Mouse (Mus musculus): ENCODE data around the gene Pear1. TPM values are rescaled to one million over a fixed set of nuclear protein-coding genes. Genes with fewer than 3 reads are reported as not detected.

Pear1 gene
- polyA plus RNA-seq, 1 experiment from 2014 or later = 6.9 TPM

DNA sequence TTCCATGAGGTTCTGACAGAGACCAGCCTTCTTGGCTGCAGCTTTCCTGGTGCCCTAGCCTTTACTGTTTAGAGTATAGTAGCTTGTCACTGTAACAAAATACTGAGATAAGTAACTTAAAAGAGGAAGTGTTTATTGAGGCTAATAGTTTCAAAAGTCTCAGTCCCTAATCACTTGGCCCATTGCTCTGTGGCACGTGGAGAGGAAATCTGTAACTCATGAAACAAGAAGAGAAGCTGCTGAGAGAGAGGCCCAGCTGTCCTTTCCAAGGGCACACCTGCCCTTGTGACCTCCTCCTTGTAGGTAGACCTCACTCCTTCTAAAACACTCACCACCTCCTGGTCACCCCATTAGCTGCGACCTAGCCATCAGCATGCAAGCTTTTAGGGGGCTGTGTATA is 105.6 kb downstream of the Pear1 start:
- H3K36me3 ChIP-seq (ENCODE audit: control insufficient read depth, insufficient read depth, low read length) = peaks cover 97% of the 10 kb centered on the region
- H3K4me2 ChIP-seq (ENCODE audit: low read length) = no peak overlapping the region
- no peak overlapping the region for H3K4me3 ChIP-seq (replicated peaks; ENCODE audit: low read depth, low read length)

More for the DNA sequence above, 105.6 kb downstream of the Pear1 start:
- H3K4me1 ChIP-seq (ENCODE audit: control insufficient read depth, insufficient read depth, low read length) = no peaks in the 10 kb centered on the region
- no peaks in the 10 kb centered on the region for H3K27me3 ChIP-seq (ENCODE audit: control insufficient read depth, insufficient read depth, low read length)
- no peak overlapping the region for H3K9ac ChIP-seq (replicated peaks; ENCODE audit: low read length)
- H3K9me3 ChIP-seq (ENCODE audit: control insufficient read depth, low read length) = no peaks in the 10 kb centered on the region
- WGBS = 91% methylated on average over 2 of the region's 2 CpGs
- no peak for ATAC-seq (ENCODE audit: low FRiP score, low TSS enrichment)
- DNase-seq = no peak
- H3K27ac ChIP-seq (replicated peaks; ENCODE audit: low read depth, low read length) = no peak overlapping the region

Other genes starting within 250 kb of the Pear1 start
- gene Arhgef11, start 206.7 kb downstream of the Pear1 start, polyA plus RNA-seq (2014; fragmentation: Nextera tagmentation; extraction: Ambion mirVana) = 22.8 and 30.6 TPM in 2 replicates
- 0.49 and 0.50 TPM in 2 replicates for gene Lrrc71, start 75.7 kb downstream of the Pear1 start, polyA plus RNA-seq (2014; fragmentation: Nextera tagmentation; extraction: Ambion mirVana)
- gene Ntrk1, start 29.1 kb downstream of the Pear1 start, polyA plus RNA-seq (2014; fragmentation: Nextera tagmentation; extraction: Ambion mirVana) = 1.2 and 1.7 TPM in 2 replicates
- gene Insrr, start 27.4 kb downstream of the Pear1 start, polyA plus RNA-seq (2014; fragmentation: Nextera tagmentation; extraction: Ambion mirVana) = 0.13 and 0.97 TPM in 2 replicates
- 0.05 TPM in 1 of 2 replicates, not detected in the other for gene Sh2d2a, start 22.4 kb upstream of the Pear1 start, polyA plus RNA-seq (2014; fragmentation: Nextera tagmentation; extraction: Ambion mirVana)
- gene Prcc, start 61.3 kb upstream of the Pear1 start, polyA plus RNA-seq (2014; fragmentation: Nextera tagmentation; extraction: Ambion mirVana) = 17.4 and 22.5 TPM in 2 replicates
- 157 and 185 TPM in 2 replicates for gene Hdgf, start 82.0 kb upstream of the Pear1 start, polyA plus RNA-seq (2014; fragmentation: Nextera tagmentation; extraction: Ambion mirVana)
- gene Mrpl24, start 95.2 kb upstream of the Pear1 start, polyA plus RNA-seq (2014; fragmentation: Nextera tagmentation; extraction: Ambion mirVana) = 55.8 and 56.3 TPM in 2 replicates
- 19.1 and 23.2 TPM in 2 replicates for gene Isg20l2, start 106.0 kb upstream of the Pear1 start, polyA plus RNA-seq (2014; fragmentation: Nextera tagmentation; extraction: Ambion mirVana)
- 19.1 and 21.7 TPM in 2 replicates for gene Rrnad1, start 106.4 kb upstream of the Pear1 start, polyA plus RNA-seq (2014; fragmentation: Nextera tagmentation; extraction: Ambion mirVana)
- 28.3 and 42.4 TPM in 2 replicates for gene Crabp2, start 124.4 kb upstream of the Pear1 start, polyA plus RNA-seq (2014; fragmentation: Nextera tagmentation; extraction: Ambion mirVana)
- gene Nes, start 146.8 kb upstream of the Pear1 start, polyA plus RNA-seq (2014; fragmentation: Nextera tagmentation; extraction: Ambion mirVana) = 19.0 and 28.8 TPM in 2 replicates
- gene Bcan, start 175.9 kb upstream of the Pear1 start, polyA plus RNA-seq (2014; fragmentation: Nextera tagmentation; extraction: Ambion mirVana) = 34.3 and 49.7 TPM in 2 replicates
- 0.47 and 0.57 TPM in 2 replicates for gene Hapln2, start 203.3 kb upstream of the Pear1 start, polyA plus RNA-seq (2014; fragmentation: Nextera tagmentation; extraction: Ambion mirVana)
- gene Gpatch4, start 218.8 kb upstream of the Pear1 start, polyA plus RNA-seq (2014; fragmentation: Nextera tagmentation; extraction: Ambion mirVana) = 22.9 and 30.3 TPM in 2 replicates
- 150 and 172 TPM in 2 replicates for gene Naxe, start 234.2 kb upstream of the Pear1 start, polyA plus RNA-seq (2014; fragmentation: Nextera tagmentation; extraction: Ambion mirVana)